Mouse (Mus musculus): ENCODE measurements at regions not wholly inside any gene's neighbourhood (a gene's known extent, or its start where the extent isn't known, plus 50 kb on each side); places are given as distances from the start of the nearest gene placed in this dataset.

DNA sequence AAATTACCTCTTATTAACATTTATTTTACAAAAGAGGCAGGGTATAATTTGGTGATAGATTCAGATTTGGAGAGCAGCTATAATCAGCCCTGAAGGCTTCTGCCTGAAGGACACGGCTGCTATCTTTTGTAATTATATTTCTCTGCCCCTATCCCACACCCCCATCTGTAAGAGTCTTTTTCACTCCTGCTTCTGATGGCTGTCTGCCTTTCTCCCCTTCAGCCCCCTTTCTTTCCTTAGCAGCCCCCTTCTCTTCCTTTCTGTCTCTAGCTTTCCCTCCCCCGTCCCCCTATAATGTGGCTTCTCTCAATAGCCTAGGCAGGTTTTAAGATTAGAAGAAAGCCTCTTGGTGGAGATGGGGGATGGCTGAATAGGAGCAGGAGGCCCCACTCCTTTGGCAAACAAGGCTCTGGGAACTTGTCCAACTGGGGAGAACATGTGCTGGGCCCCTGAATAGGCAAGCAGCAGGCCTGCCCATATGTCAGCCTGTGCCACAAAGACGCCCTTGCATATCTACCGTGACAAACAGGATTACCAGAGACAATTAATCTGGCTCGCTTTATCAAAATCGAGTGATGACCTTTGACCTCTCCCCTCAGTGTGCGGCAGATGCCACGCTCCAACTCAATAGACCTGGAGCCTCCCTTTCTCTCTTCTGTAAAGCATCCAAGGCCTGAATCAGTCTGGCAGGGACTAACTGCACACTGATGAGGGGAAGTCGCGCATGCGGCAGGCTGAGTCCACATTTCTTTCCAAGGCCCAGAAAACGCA, 615.1 kb downstream of the Hdgfl1 start:
- no peak for TF ChIP-seq TAL1 (conservative IDR thresholded peaks at IDR 0.05; ENCODE audit: low read depth, low read length)
- no peak for TF ChIP-seq POLR2AphosphoS5 (IDR thresholded peaks at IDR 0.05; ENCODE audit: insufficient replicate concordance, low read depth, low read length)
- TF ChIP-seq CTCF (IDR thresholded peaks at IDR 0.05; ENCODE audit: low read depth, low read length) = no peak
- TF ChIP-seq GATA1 (IDR thresholded peaks at IDR 0.05; ENCODE audit: borderline replicate concordance, low read length) = no peak

All from G1E (cell line).